Mouse (Mus musculus) right cerebral cortex, postnatal 25 days (tissue): ENCODE results near the gene Dock4.
A peak's percentile ranks its signal among the peaks of the same experiment; 100 is the strongest.

Experiments used
- DNase-seq: peaks from one replicate; pipeline ENCODE4 v3.0.0; 2022

The Dock4 gene

DNA sequence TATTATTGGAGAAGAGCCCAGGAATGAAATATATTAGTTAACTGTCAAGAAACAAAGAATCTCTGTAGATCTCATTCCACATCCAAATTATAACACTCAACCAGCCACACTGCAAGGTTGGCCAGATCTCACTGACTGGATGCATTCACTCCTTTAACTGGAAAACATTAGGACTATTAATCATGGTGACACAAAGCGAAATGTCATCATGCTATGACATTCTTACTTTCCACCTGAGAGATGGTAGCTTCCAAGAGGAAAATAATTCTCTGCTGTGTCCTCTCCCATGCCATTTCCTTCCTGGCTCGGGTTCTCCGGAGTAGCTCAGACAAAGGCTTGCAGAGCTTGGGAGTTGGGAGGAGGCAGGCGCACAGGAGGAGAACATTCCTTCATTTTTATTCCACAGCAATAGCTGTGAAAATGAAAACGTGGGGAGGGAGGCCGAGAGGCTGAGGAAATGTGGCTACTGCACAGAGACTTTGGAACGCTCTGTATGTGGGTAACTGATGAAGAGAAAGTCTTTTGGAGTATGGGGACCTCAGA lies 17.0 kb downstream of the Dock4 start:
- no peak for DNase-seq

DNA sequence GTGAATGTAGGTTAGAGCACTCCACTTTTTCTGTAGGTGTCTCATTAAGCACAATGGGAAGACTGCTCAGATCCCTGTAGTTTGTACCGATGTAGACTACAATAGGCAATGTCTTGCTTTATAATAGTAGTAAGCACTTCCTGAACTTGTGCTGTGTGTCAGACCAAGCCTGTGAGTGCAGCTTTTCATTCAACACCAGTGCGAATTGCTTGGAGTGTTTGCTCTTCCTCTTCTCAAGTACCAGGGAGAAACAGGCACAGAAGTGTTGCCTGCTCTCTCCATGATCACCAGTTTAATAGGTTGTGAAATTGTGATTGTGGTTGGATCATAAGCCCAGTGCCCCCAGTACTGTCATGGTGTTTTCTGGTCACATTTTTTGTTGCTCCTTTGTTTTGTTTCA lies 18.1 kb downstream of the Dock4 start:
- DNase-seq: no peak

DNA sequence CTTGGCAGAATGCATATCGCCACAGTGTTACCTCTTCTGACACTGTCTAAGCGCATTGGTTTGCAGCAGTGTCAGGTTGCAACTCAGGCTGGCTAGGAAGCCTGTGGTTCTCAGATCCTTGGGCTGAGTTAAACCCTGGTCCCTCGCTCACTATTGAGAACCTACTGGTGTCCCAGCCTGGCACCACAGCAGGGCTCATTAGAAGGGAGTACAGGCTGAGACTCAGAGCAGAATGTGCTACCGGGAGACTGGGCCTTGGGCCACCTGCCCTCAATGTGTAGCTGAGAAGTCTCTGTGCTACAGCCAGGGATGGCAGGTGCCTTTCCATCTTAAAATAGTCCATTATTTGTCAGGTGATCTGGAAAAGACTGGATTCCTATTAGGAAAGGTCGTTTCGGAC lies 18.5 kb downstream of the Dock4 start:
- DNase-seq: no peak

DNA sequence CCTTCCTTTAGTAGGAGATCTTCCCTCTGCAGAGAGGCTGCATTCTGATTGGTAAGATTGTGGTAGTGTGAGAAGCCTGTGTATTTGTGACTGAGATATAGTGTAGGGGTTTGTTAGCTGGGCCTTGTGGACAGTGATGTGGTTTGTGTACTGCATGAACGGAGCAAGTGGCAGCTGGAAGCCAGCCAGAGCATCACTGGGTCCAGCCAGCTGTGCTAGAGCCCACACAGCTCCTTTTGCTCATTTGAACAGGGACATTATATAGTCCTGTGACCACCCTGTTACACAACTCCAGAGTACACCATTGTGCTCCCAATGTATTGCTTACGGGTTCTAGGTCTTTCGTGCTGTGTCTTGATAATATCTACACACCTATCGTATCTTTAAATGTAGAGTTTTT lies 22.5 kb downstream of the Dock4 start:
- DNase-seq: no peak

DNA sequence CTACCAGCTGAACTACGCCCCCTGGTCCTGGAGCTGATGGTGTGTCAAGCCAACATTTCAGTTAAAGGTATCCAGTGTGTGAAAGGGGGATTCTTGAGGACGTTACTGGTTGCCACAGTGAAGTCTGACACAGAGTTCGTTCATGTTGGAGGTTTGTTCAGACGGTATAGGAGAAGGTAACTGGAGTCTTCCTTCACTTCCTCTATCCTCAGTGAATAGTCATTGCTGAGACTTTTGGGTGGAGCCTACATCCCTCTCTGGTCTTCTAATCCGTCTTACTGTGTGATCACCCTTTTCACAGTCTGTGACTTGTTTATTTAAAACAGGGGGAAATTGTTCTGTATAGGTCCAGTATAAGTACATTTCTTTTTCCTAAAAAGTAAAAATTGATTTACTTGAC lies 23.3 kb downstream of the Dock4 start:
- no peak for DNase-seq

DNA sequence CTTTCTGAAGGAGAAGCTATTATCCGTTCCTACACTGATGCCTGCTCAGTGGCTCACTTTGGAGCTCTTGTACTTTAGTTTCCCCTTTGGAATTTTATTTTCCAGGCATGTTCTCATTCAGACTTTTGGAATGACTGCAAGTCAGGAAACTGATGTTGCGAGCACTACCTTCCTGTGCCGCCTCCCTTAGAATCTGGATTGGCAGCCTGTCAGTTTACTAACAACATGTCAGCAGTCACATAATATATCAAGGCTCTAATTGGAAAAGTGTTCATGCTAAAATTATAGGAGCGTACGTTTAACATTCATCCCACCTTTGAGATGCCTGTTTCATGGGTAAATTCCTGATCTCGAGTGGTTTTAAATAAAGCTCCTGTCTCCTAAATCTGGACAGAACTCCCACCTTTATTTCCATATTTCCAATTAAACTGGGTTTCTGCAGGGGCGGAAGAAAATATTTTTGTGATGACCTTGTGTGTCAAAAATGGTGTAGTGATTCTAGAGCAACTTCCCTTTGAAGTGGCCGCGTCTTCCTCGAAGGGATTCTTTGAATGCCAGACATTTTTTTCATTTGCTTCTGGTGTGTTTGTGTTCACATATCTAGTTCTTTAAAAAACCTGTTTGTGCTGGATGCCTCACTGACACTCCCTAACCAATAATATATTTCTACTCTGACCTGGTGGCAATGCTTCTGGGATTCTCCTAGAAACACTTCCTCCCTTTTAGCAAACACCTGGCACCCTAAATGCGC lies 26.1 kb downstream of the Dock4 start:
- DNase-seq: no peak

DNA sequence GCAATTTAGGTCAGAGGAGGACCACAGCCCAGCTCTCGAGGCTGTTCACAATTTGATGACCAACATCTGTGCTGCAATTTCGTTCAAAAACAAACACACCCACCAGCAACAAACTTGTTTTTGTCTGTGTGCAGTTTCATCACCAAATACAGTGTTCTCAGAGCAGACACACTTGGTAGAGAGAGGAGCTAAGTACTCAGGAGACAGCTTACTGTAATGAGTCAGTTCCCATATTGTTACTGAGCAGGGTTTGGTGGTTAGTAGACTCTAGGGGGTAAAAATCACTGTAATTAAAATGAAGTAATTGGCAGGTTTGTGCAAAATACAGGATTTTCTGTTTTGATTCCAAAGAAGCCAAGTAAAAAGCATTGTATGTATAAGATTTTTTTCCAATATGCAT lies 28.0 kb downstream of the Dock4 start:
- no peak for DNase-seq

DNA sequence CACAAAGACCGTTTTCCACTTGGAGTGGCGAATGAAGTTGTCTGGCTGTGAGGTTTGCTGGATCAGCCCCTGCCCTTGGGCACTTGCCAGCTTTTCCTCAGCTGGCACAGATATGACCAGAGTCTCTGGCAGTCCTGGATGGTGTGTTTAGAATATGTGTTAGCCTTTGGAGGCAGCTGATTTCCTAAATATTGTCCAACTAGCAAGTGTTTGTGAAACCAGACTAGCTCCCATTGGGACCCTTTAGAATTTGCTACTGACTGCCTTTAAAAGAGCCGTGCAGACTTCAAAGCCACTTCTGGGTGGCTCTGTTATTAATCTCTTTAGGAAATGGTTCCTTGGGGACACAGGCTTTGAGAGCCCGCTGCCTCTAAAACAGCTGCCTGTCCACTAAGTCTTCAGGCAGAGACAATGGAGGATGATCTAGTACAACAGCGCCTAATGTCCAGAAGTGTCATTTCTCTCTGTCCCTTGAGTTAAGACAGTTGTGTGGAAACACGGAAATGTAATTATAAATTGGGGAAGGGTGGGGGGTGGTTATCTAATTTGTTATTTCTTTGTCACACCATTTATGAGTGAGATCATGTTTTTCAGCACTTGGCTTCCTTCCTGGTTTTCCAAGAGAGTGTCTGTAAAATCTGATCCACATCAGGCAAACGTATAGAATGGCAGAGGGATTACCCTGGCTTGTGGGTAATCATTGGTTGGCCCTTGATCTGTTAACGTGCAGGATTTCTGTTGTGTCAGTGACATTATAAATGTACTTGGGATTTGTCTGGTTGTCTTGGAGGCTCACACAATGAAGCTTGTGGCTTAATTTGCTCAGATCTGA lies 32.1 kb downstream of the Dock4 start:
- peak; percentile 1 for DNase-seq

DNA sequence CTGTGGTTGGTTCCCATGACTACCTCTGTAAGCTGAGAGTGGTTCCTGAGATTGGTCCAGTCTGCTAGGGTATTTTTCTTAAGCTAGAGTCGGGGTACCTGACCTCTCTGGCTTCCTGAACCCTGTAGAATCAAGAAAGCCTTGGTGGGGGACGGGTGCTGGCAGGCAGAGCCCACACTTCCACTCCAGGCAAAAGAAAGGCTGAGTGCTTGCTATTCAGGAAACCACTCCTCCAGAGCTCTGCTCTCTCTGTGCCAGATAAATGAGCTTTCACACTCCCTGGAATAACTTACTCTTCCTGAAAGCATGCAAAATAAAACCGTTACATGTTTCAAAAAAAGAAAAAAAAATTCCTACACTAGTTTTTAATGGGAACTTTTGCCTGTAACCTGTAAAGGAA lies 38.5 kb downstream of the Dock4 start:
- peak; percentile 44 for DNase-seq

DNA sequence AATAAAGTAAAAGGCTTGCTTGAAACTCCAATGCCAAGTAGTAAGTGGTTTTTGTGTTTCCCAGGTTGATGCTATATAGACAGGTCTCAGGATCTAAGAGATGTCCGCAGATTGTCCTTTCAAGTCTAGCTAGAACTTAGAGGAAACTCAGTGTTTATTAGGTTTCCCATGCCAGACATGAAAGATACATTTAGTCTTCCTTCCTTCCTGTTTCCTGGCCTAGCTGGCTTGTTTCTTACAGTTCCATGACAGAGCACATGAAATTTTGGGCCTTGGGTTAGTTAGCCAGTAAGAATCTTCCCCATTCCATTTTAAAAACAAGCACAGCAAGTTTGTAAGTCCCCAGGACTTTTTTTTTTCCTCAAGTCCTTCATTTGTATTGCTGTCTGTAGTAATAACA lies 39.5 kb downstream of the Dock4 start:
- no peak for DNase-seq

DNA sequence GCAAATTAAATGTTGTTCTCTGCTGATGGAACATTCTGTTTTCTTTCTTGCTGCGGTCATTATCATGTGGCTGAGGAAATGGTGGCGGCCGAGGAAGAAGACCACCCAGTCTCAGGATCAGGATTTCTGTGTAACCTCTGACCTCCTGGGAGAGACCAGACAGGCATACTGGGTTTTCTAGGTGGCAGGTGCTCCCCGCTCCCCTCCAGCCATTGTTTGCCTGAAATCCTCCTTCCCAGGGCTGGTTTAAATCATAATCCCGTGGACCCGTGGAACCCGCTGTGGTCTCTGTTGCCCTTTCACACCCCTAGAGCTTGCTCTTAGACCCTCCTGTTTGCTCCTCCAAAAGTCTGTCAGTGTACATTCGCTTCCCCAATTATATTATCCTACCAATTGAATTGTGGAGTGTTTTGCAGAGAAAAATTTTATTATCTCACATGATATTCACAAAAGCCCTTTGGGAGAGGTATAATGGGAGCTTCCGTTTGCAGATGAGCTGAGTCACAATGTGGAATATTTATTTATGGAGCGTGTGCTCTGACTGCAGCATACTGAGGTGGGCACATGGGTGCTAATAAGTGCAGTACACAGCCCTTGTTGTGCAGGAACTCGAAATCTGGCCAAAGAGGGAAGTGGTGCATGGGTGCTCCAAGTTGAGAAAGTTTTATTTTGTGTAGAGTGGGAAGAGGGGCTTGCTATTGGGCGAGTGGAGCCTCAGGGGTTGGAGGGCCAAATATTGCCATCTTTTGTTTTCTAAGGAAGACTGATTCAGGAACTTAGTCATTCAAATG lies 40.5 kb downstream of the Dock4 start:
- no peak for DNase-seq

DNA sequence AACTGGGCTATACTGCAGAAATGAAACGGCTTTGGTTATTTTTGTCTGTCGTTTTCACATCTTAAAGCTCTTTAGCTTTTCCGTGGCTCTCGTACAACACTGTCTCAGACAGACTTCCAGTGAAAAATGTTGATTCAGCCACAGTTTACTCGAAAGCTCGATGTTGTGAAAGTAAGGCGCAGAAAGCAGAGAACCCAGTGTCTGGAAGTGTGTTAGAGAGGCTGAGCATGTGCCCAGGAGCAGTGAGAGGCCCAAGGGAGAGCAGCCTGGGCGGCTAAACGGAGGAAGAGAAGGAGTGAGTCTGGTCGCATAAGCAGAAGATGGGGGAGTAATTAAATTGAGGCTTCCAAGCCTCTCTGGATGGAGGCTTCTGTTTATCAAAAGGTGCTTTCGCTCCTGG lies 50.6 kb downstream of the Dock4 start:
- no peak for DNase-seq

DNA sequence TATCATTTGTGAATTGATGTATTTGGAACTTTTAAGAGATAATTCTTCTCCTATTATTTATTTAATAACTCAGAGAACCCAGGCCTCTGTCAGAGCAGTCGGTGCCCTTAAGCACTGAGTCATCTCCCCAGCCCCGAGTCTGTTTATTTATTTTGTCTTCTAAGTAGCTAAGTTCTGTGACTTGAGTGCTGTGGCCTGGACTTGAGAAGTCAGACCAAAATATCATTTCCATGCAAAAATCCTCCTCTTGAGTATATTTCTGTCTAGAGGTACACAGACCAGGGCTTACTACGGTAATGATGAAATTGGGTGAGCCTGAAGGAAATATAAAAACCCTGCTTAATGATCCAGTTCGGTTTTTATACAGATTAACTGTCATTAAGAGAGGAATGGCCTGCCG lies 52.1 kb downstream of the Dock4 start:
- no peak for DNase-seq

DNA sequence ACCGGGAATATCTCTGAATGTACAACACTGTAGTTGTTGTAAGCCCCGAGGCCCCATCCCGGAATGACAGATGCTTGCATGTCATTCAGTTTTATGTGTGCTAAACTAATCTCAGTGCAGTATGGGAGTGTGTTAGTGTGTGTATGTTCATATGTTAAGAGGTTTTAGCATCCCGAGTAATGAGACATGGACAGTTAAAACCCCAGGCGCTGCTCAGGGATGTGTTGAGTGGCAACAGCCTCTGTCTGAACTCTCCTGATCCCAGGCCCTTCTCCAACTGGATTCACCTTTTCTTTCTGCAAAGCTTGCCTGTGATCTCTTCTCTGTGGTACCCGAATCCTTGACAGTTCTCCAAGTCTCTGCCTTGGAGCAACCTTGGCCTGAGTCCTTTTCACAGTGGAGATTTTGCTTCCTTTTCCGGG lies 52.5 kb downstream of the Dock4 start:
- no peak for DNase-seq

DNA sequence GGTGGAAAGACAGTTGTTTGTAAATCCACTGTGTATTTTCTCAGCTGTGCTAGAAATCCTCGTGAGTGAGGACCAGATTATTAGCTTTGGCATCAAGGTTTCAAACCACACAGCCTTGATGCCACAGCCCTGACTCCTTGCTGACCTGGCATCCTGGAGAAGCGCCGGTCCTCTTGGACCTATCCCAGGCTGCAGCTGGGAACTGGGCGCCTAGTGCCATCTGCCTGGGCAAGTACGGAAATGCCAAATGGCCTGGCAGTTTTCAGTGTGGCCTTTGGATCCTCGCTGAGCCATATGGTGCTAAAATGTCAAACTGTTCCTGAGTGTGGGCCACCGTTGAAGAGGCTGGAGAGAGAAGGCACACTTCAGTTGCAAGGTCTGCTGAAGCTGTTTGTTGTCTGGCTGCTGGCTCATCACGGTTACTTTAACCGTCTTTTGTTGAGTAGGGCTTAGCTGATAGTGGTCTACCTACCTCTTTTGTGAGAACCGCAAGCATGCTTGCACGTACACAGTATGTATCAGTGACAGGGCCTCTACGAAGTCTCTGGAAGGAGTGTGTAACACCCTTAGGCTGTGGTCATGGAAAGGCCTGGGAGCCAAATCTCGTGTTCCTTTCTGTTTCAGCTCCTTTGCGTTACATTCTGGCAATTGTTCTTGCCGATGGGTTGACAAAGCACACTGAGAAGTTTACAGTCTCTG lies 53.3 kb downstream of the Dock4 start:
- DNase-seq: peak; percentile 47

DNA sequence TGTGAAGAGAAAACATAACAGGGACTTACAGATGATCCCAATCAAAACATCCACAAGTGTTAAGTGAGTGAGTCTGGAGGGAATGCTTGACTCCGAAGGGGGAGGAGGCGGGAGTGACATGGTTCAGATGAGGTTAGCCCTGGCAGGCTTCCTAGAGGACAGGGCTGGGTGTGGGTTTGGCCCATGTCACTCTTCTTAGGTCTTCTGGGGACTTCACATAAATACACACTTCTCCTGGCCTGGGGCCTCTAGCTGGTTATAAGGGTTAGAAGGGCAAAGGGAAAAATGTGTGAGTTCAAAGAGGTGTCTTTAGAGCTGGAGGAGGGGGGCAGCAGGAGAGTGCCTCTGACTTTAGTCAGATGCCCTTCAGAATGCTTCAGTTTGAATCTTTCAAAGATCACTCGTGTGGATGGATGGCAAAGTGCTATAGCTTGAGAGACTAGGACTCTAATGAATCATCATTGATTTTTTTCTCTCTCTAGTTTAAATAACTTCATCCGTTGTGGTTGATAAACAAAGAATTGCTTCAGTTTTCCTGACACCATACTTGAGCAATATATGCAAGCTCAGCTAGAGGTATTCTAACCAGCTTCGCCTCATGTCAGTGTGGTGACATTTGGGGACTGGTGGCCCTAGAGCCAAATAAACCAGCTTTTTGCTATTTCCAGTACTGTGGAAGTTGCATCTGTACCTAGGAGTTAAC lies 54.0 kb downstream of the Dock4 start:
- no peak for DNase-seq

DNA sequence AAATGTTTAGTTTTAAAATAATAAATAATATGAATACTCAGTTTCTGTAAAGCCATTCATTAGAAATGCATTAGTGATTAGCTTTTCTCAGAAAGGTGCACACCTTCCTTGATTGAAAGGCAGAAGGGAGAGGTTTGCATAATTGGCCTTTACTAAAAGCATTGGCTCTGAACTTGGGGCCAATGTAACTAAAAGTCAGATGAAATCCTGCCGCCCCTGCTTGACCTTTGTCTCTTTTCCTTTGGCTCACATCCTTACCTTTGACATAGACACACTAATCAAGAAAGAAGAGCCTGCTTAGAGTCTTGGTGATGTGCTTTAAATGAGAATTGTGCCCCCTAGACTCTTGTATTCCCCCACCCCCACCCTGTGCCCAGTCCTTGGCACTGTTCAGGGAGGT lies 55.4 kb downstream of the Dock4 start:
- no peak for DNase-seq

DNA sequence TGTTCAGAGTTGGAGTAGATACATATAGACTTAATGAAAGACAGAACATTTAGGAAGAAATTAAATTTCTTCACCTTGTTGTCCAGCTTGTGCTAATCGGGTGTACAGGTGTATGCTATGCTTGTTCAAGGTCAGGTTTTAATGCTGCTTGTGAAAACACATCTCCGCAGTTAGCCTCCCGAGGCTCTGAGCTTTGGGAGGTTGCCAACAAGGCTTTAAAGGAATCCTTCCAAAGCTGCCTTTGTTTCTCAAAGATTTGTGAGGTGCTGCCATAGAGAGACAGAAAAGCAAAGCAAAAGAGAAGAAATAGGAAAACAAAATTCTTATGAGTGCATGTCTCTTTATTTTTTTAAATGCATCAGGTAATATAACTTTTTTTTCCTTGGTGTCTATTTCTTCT lies 57.8 kb downstream of the Dock4 start:
- DNase-seq: no peak

DNA sequence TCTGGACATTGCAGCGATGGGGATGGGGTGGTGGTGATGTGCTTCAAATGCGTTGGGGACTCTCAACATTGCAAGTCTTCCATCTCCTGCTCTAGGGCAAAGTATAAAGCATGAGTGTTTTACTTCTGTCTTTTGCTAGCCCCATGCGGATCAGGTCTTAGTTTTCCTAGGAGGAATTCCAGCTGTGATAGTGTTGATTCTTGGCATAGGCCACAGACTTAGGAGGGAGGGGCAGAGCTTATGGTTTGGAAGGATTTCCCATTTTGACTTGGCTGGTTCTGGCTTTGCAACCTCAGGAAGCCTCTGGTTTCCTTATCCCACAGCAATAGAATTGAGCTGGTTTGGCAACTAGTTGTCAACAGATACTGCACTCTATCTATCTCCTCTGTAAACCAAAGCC lies 58.9 kb downstream of the Dock4 start:
- DNase-seq: no peak

DNA sequence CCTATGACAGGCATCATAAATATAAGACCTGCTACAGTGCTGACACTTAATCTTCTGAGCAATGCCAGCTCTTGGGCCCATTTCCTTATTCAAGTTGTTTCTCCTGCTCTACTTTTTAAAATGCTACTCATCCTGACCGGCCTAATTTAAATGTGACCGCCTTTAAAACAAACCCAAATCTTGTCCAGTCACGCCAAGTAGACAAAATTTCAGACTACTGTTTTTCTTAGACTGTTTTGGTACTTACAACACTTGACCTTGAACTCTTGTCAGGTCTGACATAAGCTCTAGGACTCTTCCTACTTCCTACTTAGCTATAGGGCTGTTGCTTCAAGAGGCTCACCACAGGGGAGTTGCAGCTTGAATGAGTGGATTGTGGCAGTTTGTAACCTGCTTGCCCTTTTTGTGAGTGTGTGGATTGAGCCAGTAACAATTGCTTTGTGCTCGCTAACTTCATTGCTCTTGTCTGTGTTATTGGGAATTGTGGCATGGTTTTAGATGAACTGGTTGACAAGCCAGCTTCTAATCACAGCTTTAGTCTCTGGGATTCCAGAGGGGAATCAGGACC lies 62.2 kb downstream of the Dock4 start:
- DNase-seq: no peak

DNA sequence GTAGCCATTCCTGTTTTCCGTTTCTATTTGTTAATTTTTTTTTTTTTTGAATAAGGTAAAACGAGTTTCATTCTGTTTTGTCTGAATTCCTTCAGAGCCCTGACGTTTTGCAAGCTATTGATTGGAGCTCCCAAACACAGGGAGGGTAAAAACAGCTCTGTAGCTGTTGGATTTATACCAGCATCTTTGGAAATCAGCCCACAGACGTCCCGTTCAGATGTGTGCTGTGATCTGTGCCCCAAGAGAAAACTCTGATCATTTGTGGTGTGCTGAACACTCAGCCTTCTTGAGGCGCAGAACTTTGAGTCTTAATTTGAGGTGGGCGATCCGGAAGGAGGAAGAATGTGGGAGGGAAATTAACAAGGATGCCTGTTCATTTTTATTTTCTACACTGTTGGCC lies 62.7 kb downstream of the Dock4 start:
- no peak for DNase-seq
